24 mouse cellular contexts compared by ENCODE assay signal in the genomic region with DNA sequence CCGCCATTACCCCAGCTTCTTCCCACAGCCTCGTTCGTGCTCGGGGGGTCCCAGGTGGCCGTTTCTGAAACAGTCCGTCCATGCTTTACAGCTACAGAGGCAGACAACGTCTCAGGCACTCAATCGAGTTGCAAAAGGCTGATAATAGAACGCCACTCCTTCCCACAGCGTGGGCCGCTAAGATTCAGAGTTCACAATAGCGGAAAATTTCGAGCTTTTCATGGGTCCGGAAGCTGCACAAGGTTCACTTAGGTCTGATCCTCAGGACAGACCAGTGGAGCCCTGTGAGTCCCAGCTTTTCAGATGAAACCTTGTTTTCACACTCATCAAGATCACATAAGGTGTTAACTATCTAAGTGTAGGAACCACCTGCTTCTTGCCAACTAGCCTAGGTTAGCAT. TPM values are rescaled to one million over a fixed set of nuclear protein-coding genes. Genes with fewer than 3 reads are reported as not detected.
DNase-seq lines count a peak whose midpoint lies in the region; ATAC-seq and TF ChIP-seq lines count a peak whose summit lies in the region.
"Had no signal": no experiment of that assay in that cellular context is flagged by ENCODE, and none has a peak within 500 bp of the region (broad histone marks: within the 10 kb centered on the region; RNA-seq: fewer than 3 reads in every experiment).

No protein-coding gene starts in this region.

- no peak overlapping the region for H3K27ac ChIP-seq in midbrain, embryonic 11.5 days (ENCODE audit: low read depth, low read length)
- H3K27ac ChIP-seq in midbrain, postnatal 0 days (ENCODE audit: low read depth, low read length): no peak overlapping the region
- H3K27ac ChIP-seq: embryonic facial prominence, embryonic 13.5 days; embryonic facial prominence, embryonic 15.5 days; forebrain, embryonic 10.5 days; forebrain, embryonic 12.5 days had no signal

- ATAC-seq in midbrain, embryonic 11.5 days (ENCODE audit: low FRiP score): no peak
- ATAC-seq in midbrain, postnatal 0 days (ENCODE audit: low FRiP score): no peak
- ATAC-seq: forebrain, embryonic 14.5 days; forebrain, embryonic 16.5 days had no signal

- peak; percentile 78 for DNase-seq in midbrain, embryonic 11.5 days (ENCODE audit: low spot score, missing footprints)
- no peak for DNase-seq in midbrain, postnatal 0 days (ENCODE audit: low spot score)
- DNase-seq in R1 (ENCODE audit: low read depth, low spot score) (peak; percentile 55), MN1 (ENCODE audit: low spot score) (no peak), liver (no peak)
- no peak for DNase-seq in left cerebral cortex, adult 8-10 months (ENCODE audit: low spot score in 2 of 2)
- DNase-seq: adrenal gland, postnatal 10 days; adrenal gland, postnatal 25 days; cerebellum, adult 11 months; cerebellum, adult 18-20 months; cerebellum, adult 8-10 months; cerebellum, adult 9-11 months; cerebellum, postnatal 14 days; cerebellum, postnatal 36 days; embryo, embryonic 11 days had no signal

- H3K36me3 ChIP-seq in midbrain, embryonic 11.5 days (ENCODE audit: control insufficient read depth, insufficient read depth, low read length): no peaks in the 10 kb centered on the region
- H3K36me3 ChIP-seq in midbrain, postnatal 0 days (ENCODE audit: insufficient read depth, low read length): no peaks in the 10 kb centered on the region
- no peaks in the 10 kb centered on the region for H3K36me3 ChIP-seq in E14TG2a.4 (ENCODE audit: insufficient read depth, low read length)
- H3K36me3 ChIP-seq: embryonic facial prominence, embryonic 13.5 days; embryonic facial prominence, embryonic 15.5 days; forebrain, embryonic 10.5 days; forebrain, embryonic 12.5 days had no signal

- H3K27me3 ChIP-seq in midbrain, embryonic 11.5 days (ENCODE audit: control insufficient read depth, insufficient read depth, low read length): no peaks in the 10 kb centered on the region
- no peaks in the 10 kb centered on the region for H3K27me3 ChIP-seq in midbrain, postnatal 0 days (ENCODE audit: insufficient read depth, low read length)
- peaks cover 47% of the 10 kb centered on the region for H3K27me3 ChIP-seq in E14TG2a.4 (ENCODE audit: insufficient read depth, low read length)
- H3K27me3 ChIP-seq: embryonic facial prominence, embryonic 13.5 days; embryonic facial prominence, embryonic 15.5 days had no signal

- TF ChIP-seq CTCF in midbrain, postnatal 0 days (IDR thresholded peaks at IDR 0.05): no peak
- TF ChIP-seq CTCF in E14TG2a.4 (conservative IDR thresholded peaks at IDR 0.05; ENCODE audit: low read length): no peak

- no peaks in the 10 kb centered on the region for H3K9me3 ChIP-seq in midbrain, embryonic 11.5 days (ENCODE audit: control insufficient read depth, low read length)
- no peaks in the 10 kb centered on the region for H3K9me3 ChIP-seq in midbrain, postnatal 0 days (ENCODE audit: low read length)
- H3K9me3 ChIP-seq in E14TG2a.4 (ENCODE audit: low read length): no peaks in the 10 kb centered on the region
- H3K9me3 ChIP-seq: embryonic facial prominence, embryonic 13.5 days; embryonic facial prominence, embryonic 15.5 days; forebrain, embryonic 10.5 days; forebrain, embryonic 12.5 days; G1E had no signal

- H3K4me2 ChIP-seq in midbrain, embryonic 11.5 days: no peak overlapping the region
- no peak overlapping the region for H3K4me2 ChIP-seq in midbrain, postnatal 0 days (ENCODE audit: low read depth, low read length, poor library complexity, severe bottlenecking)
- H3K4me2 ChIP-seq: embryonic facial prominence, embryonic 13.5 days; embryonic facial prominence, embryonic 15.5 days; forebrain, embryonic 12.5 days had no signal

- H3K9ac ChIP-seq in midbrain, embryonic 11.5 days (ENCODE audit: low read length): no peak overlapping the region
- no peak overlapping the region for H3K9ac ChIP-seq in midbrain, postnatal 0 days (replicated peaks; ENCODE audit: low read length, poor library complexity, severe bottlenecking)
- H3K9ac ChIP-seq: embryonic facial prominence, embryonic 13.5 days; embryonic facial prominence, embryonic 15.5 days; forebrain, embryonic 12.5 days had no signal

- no peak overlapping the region for H3K4me3 ChIP-seq in midbrain, embryonic 11.5 days (ENCODE audit: low read depth, low read length)
- no peak overlapping the region for H3K4me3 ChIP-seq in midbrain, postnatal 0 days (ENCODE audit: low read depth, low read length)
- H3K4me3 ChIP-seq in E14TG2a.4 (replicated peaks; ENCODE audit: low read length): peak overlapping the region; percentile 46
- H3K4me3 ChIP-seq: embryonic facial prominence, embryonic 13.5 days; embryonic facial prominence, embryonic 15.5 days; erythroblast, embryonic 14.5 days; forebrain, embryonic 10.5 days; forebrain, embryonic 12.5 days had no signal

- H3K4me1 ChIP-seq in midbrain, embryonic 11.5 days (ENCODE audit: control insufficient read depth, insufficient read depth, low read length): no peaks in the 10 kb centered on the region
- H3K4me1 ChIP-seq in midbrain, postnatal 0 days (ENCODE audit: insufficient read depth, low read length): no peaks in the 10 kb centered on the region
- peaks cover 54% of the 10 kb centered on the region for H3K4me1 ChIP-seq in E14TG2a.4 (replicated peaks; ENCODE audit: low read depth, low read length)
- H3K4me1 ChIP-seq: forebrain, embryonic 12.5 days had no signal

- WGBS in midbrain, embryonic 11.5 days: 82% methylated on average over 14 of the region's 14 CpGs
- 66% methylated on average over 14 of the region's 14 CpGs for WGBS in midbrain, postnatal 0 days

RNA-seq across cellular contexts. Expression of gene Pik3cd, which starts 13.5 kb away (rescaled TPM):
- polyA plus RNA-seq in midbrain, embryonic 11.5 days (2014; fragmentation: Nextera tagmentation; extraction: Ambion mirVana): 7.8 and 8.7 TPM in 2 replicates
- 15.9 and 18.5 TPM in 2 replicates for total RNA-seq in midbrain, postnatal 0 days (2014; rRNA removed)
- polyA plus RNA-seq in midbrain, postnatal 0 days (2015; fragmentation: Nextera tagmentation; extraction: Ambion mirVana): 9.7 and 10.4 TPM in 2 replicates
- 10 to 100 TPM; 21.6 to 25.5 (median 23.3) TPM for total RNA-seq in left cerebral cortex, adult 8-10 months (2022)

RNA-seq across cellular contexts. Expression of gene Tmem201, which starts 49.0 kb away (rescaled TPM):
- 15.8 and 18.4 TPM in 2 replicates for polyA plus RNA-seq in midbrain, embryonic 11.5 days (2014; fragmentation: Nextera tagmentation; extraction: Ambion mirVana)
- 55.2 and 67.8 TPM in 2 replicates for total RNA-seq in midbrain, postnatal 0 days (2014; rRNA removed)
- polyA plus RNA-seq in midbrain, postnatal 0 days (2015; fragmentation: Nextera tagmentation; extraction: Ambion mirVana): 44.8 and 48.5 TPM in 2 replicates
- 10 to 100 TPM; 65.4 to 71.4 (median 69.0) TPM for total RNA-seq in left cerebral cortex, adult 8-10 months (2022)

Comparison
In these comparisons a context has a peak if more than half of its experiments do, and no peak if none do; other contexts are left out.
1. DNase-seq: peak in midbrain, embryonic 11.5 days (single experiment) and R1 (single experiment); none in midbrain, postnatal 0 days (single experiment), MN1 (single experiment), left cerebral cortex, adult 8-10 months (0 of 2) and liver (single experiment).